Mouse (Mus musculus): ENCODE data around the gene Acsl1.

Acsl1 gene

DNA sequence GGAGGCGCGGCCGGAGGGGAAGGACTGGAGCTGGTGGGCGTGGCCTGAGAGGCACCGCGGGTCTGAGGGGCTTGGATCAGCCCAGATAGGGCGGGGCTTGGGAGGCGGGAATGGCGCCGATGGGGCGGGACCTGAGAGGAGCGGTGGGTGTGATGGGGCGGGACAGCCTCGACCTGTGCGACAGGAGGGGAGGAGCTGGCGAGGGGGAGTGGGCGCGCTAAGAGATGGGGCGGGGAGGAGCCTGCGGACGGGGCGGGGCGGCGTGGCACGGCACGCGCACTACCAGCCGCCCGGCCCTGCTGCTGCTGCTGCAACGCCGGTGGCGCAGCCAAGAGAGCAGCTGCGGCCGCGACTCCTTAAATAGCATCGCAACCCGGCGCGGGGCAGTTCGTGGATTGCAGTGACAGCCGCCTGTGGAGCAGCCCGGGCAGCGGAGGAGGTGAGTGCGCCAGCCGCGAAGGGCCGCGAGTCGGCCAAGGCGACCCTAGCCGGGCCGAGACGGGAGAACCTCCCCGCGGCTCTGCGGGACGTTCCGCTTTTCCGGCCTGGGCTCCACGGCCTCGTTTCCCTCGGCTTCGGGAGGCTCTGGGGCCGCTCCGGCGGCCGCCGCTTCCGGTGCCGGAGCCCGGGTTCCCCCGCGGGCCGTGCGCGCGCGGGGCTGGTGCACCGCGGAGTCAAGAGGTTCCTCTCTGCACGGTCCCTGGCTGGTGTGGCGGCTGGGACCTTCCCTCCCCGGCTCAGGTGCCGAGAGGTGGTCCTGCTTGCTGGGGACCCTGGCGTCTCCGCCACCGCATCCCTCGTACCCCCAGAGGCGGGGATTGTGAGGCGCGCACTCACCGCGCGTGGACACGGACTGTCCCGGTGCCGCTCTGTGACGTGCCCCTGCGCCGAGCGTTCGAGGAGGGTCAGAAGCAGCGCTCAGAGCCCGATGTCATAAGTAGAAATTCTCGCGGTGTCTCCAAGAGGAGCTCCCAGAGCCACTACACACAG, at the start of gene Acsl1:
TSS of gene Acsl1 (plus strand) at position 246 of the 990 bp plus-strand sequence.
- peak; percentile 99 to 100 for DNase-seq

DNA sequence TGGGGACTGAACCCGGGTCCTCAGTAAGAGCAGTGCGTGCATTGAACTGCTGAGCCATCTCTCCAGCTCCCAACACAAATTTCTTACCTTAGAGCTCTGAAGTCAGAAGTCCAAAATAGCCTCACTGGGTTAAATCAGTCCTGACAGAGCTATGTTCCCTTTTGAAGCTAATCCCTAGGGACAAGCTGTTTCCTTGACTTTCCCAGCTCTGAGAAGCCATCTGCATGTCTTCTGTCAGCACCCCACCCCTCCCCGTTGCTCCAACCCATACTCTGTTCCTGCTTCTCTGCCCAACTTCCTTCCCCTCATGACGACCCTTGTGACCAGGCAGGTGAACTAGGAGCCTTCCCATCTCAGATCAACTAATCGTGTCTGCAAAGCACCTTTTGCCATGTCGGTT, 49.3 kb upstream of the Acsl1 start:
- DNase-seq: peak; percentile 28 to 46

DNA sequence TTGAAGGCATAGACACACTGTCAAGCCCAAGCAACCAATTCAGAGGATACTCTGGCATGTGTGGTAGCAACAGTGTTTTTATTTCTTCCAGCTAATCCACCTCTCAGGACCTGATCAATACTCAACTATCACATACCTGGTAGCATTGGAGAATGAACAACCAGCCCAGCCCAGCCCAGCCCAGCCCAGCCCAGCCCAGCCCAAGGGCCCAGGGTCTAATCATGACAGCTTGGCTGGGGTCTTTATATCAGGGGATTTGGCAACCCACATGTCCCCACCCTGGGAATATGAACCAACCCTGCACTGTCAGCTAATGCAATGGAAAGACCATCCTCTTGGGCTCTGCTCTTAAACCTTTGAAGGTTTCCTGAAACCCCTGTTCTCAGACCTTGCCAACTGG, 42.9 kb upstream of the Acsl1 start:
- no peak for DNase-seq

DNA sequence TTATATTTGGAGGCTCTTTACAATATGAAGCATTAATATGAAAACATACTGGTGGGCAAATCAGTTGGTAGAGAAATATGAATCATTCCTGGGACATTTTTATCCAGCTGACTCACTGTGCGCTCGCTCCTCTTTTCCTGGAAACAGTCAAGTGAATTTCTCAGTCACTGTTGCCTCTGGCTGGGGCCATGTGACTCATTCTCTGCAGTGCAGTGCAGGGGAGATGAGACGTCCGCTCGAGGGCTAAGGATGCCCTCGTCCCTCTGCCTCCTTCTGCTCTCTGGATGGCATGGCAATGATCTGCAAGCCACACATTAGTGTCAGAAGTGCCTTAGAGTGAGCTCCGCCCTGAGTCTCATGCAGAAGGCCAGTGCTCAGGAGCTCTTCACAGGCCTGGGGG, 41.0 kb upstream of the Acsl1 start:
- DNase-seq: no peak

DNA sequence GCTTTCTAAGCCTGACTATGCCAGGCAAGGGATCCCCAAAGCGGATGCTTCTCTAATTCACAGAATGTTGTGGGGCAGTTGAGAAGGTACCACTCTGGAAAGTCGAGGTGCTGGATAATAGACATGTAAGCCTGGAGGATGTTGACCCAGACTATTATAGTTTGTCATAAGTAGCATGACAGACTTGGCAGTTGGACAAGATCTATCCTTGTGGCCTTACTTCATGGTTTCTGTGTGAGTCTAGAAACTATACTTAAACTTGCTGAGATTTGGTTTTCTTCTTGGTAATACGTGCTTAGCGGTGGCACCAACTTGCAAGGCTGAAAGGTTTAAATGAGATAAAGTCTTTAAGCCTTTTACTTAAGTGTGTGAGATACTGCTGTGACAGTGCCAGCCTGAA, 38.9 kb upstream of the Acsl1 start:
- DNase-seq: no peak

DNA sequence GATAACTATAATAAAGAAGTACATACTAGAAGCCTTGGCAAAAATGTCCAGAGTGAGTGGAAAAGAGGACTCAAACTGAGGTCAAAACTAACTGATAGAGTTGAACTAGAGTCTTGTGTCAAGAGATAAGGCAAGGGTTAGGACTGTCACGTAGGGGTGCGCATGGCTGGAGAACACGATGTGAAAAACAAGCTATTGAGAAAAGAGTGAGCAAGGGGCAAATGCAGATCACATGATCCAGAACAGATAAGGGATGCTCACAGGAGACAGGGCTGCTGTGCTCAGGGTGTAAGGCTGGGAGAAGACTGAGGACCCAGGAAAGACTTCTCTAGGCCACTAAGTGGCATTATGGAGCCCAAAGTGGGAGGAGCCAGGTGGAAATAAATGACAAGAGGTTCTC, 38.3 kb upstream of the Acsl1 start:
- no peak for DNase-seq

DNA sequence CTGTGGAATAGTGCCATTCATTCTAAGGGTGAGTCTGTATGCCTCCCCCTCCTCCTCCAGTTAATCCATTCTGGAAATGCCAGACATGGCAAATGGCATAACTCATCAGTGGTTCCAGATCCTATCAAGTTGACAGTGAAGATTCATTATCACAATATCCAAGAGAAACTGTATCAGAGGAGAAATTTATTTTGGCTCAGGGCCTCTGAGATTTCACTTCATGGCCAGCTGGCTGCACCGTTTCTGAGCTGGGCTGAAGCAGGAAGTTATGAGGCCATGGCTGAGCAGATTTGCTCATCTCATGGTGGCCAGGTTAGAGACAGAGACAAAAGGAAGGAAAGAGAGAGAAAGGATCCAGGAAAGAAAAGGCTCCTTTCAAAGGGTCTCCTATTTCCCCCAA, 37.2 kb upstream of the Acsl1 start:
- DNase-seq: no peak

DNA sequence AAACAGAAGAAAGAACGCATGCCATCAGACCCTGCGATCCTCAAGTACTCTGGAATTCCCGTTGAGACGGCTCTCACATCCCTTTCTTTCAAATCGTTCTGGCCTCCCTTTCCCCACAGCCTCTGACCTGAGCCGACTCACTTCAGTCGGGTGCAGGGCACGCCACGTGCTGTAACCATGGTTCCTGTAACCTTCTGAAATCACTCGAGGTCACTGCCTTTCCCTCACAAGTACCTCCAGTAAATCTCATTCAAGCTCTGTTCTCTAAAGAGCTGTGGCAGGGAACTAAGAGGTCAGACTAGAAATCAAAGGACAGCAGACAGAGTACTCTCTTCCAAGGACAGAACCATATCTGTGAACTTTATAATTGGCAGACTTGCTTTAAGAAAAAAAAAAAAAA, 32.3 kb upstream of the Acsl1 start:
- no peak for DNase-seq

DNA sequence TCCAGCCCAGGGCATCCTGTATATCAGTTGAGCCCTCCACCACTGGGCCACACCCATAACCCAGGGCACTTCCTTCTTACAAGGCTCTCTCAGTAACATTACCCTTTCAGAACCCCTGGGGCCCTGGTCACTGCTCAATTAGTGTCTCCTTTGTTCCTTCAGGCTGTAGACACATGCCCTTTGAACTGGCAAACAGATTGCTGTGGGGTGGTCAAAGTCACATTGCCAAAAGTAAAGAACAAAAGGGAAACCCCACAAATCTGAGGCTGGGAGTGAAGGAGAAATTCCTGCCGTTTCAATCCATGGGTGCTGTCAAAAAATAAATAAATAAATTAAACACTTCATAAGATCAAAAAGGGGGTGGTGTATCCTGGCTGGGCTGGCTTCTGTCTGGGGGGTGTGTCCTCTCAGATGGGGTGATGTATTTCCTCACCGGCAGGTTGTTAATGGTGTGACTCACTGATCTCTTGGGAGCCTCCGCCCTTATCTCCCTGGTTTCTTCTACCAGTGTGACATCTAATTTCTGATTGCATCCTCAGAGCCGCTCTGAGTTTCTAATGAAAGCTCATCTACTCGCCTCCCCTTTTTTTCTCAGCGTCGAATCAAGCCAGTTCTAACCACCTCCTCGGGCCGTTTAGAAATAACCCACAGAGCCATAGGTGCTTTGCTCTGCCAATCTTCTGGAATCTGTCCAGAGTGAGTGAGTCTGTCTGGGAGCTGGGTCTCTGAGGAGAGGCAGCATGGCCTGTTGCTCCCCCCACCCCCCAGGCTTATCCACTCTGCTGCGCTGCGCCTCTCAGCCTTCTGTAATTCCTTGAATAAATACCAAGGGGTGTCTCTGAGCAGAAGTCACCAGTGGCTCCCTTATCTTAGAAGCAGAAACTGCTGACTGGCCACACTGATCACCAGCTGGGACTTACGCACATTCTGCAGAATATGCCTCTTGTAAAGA, 24.6 kb upstream of the Acsl1 start:
- no peak for DNase-seq

DNA sequence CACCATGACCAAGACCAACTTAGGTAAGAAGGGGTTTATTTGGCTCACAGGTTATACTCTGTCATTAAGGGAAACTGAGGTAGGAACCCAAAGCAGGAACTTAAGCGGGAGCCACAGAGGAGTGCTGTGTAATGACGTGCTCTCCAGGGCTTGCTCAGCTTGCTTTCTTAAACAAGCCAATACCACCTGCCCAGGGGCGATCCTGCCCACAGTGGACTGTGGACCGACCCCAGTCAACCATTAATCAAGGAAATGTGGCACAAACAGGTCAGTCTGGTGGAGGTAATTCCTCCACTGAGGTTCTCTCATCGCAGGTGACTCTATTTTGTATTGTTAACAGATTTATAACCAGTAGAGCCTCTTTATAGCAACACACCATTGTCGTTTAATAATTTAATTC, 23.5 kb upstream of the Acsl1 start:
- DNase-seq: no peak

DNA sequence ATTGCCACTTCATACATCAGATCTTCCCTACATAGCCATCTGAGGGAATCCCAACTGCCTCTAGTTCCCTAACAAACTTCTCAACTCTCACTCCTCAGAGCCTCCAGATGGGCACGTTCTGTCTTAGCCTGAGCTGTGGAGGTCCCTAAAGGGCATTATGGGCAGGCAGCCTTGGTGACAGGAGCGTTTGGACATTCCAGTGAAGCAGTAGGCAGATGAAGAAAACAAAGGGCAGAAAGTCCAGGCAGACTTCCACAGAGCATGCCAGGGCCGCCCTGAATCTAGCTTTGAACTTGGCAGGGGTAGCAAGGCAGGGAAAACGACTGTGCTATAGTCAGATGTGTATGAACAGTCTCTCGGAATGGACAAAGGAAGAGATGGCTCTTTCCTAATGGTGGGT, 22.2 kb upstream of the Acsl1 start:
- no peak for DNase-seq

DNA sequence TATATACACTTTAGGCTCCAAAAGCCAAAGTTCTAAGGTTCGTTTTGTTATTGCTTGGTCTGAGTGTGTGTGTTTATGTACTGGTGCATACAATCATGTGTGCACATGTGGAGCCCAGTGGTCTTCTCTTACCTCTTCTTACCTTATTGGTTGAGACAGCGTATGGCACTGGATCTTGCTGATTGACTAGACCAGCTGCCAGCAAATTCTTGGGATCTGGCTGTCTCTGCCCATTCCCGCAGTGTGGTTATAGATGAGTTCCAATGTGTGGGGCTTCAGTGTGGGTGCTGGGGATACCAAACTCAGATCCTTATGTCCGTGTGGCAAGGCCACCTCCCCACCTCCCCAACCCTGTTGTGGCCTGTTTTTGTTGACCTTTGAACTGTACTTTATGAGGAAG, 21.8 kb upstream of the Acsl1 start:
- no peak for DNase-seq

DNA sequence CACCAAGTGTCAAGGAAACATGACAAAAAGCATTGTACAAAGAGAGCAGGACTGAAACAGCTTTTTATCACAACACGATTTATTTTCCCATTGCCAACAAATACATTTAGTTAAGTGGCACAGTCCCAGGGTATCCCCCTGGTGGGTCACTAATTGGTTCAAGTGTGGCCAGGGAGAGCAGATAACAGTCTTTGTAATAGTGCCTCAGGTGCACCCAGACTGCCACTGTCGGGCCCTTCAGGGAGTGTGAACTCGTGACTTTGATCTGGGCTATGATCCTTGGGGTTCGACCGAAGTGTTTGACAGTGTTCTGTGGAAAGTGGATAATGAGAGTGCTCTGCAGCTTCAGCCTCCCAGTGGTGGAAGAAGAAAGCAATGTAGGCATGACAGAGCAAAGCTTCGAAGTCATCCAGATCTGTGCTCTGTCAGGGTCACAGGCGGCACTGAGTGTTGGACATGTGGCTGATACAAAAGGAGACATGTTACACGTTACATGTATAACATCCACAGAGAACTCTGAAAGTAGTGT, 21.1 kb upstream of the Acsl1 start:
- no peak for DNase-seq

DNA sequence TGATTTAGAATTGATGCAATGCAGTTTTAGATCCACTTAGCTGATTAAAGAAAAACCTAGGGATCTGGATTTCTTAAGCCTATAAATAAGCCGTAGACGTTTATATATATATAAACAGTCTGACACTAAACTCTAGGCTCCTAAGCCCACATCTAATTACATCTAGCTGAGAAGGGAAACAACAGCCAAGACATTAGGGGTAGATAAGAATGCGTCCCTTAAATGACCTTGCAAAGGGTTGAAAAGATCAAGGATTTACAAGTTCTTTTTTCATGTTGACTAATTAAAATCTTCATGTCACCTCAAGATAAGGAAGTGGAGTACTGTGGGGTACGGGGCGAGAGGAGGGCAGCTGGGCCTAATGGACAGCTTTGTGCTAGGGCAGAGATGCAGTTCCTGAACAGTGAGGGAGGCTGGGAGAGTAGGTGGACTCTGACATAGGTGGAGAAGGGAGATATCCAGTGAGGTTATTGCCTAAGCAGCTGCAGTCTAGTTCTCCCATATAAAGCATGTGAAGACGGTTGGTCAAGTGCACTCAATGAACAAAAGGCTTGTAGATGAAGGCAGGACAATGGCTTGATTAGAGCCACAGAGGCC, 12.5 kb upstream of the Acsl1 start:
- no peak for DNase-seq

DNA sequence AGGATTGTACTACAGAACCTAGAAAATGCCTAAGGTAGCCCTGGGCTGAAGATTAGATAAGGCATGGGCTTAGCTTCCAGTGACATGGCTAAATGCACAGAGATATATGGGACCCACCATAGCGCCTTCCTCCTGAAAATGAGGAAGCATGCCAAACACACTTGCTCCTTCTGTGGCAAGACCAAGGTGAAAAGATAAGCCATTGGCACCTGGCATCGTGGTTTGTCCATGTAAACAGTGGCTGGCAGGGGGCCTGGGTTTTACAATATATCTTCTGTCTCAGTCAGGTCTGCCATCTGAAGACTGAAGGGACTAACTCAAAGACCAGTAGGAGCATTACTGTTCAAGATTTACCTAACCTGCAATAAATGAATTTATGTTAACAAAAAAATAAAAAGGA, 2.4 kb upstream of the Acsl1 start:
- DNase-seq: no peak

DNA sequence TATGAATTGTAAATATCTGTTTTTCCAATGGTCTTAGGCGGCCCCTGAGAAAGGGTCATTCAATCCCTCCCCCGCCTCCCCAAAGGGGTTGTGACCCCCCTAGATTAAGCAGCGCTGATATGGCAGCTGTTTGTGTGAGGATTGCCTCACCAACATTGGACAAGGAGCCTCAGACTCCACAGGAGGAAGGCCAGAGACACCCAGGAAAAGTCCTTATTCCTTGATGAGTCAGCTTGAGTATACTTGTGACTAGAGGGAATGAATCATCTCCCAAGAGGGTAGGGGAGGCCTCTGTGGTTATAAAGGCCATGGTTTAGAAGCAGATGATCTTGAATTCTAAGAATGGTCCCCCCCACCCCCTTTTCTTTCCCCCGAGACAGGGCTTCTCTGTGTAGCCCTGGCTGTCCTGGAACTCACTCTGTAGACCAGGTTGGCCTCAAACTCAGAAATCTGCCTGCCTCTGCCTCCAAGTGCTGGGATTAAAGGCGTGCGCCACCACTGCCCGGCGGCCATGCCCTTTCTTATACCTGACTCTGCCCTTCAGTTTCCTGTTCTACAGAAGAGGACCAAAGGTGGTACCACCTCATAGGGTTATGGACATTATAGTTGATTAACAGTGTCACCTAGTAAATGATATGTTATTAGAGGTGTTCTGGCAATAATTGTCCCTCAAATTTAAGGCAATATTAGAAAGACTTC, 1.6 kb upstream of the Acsl1 start:
- no peak for DNase-seq

DNA sequence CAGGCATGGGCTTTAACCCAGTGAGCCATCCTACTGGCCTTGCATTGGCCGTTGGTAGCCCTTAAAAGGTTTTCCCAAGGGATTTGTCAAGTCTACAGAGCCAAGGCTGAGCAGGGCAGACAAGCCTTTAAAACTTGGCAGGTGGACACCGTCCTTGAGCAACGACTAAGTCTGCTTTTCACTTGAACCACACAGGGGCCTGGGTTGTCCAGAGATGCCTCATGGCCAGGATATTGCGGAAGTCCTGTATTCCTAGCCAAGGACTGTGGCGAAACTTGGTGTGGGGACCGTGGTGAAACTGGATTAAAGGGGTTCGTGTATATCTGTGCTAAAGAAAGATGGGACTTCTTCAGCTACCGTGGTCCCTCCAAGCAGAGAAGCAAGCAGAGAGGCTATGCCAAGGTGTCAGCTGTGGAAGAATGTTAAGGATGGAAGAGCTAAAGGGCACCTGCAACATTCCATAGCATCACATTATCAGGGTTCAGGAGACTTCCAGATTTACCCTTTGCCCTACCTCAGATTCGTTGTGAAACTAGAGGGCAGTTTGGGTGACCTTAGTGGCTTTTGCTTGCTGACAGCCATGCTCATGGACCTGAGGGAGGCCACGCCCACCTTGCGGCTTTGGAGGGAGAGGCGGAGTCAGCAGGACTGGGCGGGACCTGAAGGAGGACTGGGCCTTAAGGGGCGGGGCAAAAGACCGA, 596 bp upstream of the Acsl1 start:
- DNase-seq: peak in 1 of 2 experiments; percentile 36

DNA sequence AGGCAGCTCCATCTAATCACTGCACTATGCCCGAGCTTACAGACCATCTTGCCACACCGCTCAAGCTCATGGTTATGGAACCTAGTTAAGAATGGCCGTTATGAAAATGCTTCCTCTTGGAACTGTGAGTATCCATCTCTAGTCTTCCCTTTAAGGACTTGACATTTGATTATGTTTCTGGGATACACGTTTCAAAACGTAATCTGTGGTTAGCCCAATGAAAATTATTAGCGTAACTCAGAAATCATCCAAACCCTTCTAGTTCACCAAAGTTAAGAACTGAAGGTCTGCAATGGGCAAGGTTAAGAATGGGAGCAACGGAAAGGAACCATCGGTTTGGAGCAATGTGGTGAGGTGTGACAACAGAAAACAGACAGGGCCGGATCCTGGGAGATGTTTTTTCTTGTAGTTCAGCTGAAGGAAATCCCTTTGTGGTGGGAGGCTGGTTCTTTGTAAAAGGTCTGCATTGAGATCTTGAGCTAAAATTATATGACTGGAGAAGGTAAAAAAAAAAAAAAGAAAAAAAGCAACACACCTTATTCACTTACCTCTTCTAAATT, 1.2 kb downstream of the Acsl1 start:
- no peak for DNase-seq

DNA sequence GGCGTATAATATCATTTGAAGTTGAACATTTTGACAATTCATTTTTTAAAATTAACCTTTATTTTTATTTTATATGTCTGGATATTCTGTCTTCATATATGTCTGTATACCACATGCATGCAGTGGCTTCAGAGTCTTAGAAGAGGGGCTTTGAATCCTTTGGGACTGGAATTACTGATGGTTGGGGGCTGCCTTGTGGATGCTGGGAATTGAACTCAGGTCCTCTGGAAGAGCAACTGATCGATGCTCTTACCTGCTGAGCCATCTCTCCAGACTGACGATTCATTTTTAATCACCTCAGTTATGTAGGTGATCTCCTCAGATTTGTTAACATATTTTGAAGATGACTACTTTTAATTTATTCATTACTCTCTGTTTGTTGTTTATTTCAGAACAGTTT, 3.3 kb downstream of the Acsl1 start:
- no peak for DNase-seq

DNA sequence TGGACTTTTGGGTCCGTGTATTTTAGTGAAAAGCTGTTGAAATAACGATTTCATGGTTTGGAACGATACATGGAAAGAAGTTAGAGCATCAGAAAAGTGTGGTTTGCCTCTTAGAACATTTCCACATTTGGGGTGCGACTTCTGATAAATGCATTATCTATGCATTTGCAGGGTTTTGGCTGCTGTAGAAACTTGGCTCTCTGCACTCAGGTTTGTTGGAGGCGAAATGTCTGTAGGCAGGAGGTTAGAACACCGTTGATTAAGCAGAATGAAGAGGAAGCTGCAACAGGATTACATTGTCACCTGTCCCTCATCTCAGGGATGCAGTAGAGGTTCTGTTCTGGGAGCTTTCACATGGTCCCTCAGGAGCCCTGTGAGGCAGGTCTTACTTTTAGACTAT, 3.8 kb downstream of the Acsl1 start:
- DNase-seq: no peak

DNA sequence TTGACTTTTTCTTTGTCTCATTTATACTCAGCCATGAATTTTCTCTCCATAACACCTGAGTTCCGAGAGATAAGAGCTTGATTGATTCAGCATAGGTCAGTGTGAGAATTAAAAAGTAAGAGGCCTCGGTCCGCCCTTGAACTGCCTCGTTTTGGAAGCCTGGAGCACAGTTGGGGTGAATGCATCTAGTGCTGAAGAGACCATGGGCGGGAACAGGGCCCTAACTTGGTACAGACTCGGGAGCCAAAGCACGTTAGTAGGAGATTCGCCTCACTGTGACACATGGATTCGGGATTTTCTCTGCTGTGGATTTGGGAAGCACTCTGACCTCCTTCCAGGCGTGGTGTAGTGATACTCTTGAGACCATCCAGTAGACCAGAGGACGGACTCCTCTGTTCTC, 4.6 kb downstream of the Acsl1 start:
- no peak for DNase-seq
